Comparison of ENCODE assay signal across 31 mouse cellular contexts in the genomic region with DNA sequence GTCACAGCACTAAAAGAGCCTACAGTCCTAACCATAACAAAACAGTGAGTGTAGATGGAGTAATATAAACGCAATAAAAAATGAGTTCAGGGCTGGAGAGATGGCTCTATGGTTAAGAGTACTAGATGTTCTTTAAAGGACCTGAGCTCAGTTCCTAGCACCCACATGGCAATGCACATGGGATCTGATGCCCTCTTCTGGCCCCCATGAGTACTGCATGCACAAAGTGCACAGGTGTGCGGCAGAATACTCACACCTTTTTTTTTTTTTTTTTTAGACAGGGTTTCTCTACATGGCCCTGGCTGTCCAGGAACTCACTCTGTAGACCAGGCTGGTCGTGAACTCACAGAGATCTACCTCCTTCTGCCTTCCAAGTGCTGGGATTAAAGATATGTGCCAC. TPM values are rescaled to one million over a fixed set of nuclear protein-coding genes. Genes with fewer than 3 reads are reported as not detected.
DNase-seq lines count a peak whose midpoint lies in the region; ATAC-seq and TF ChIP-seq lines count a peak whose summit lies in the region.
"Had no signal": no experiment of that assay in that cellular context is flagged by ENCODE, and none has a peak within 500 bp of the region (broad histone marks: within the 10 kb centered on the region; RNA-seq: fewer than 3 reads in every experiment).

No protein-coding gene starts in this region.

- DNase-seq in forebrain, postnatal 0 days = no peak
- DNase-seq in liver, embryonic 14.5 days (ENCODE audit: low read depth in 3 of 3, low spot score in 3 of 3) = no peak
- DNase-seq in liver = no peak
- no peak for DNase-seq in testis, postnatal 14 days (ENCODE audit: low spot score)
- DNase-seq in stomach, postnatal 0 days (ENCODE audit: low spot score) = no peak
- no peak for DNase-seq in ovary, adult 18-20 months (ENCODE audit: low spot score)
- DNase-seq: adrenal gland, postnatal 36 days; cerebellum, adult 18-20 months; cerebellum, postnatal 14 days; kidney, postnatal 4 days; left cerebral cortex, postnatal 4 days; lung, postnatal 10 days; retina, postnatal 1 day; right cerebral cortex, postnatal 25 days; spleen, adult 18-20 months; thymus, postnatal 25 days had no signal

- H3K36me3 ChIP-seq in forebrain, postnatal 0 days (ENCODE audit: insufficient read depth) = no peaks in the 10 kb centered on the region
- no peaks in the 10 kb centered on the region for H3K36me3 ChIP-seq in forebrain, embryonic 12.5 days (replicated peaks)
- H3K36me3 ChIP-seq in liver, embryonic 14.5 days (replicated peaks; ENCODE audit: control insufficient read depth, insufficient read depth, low read depth) = no peaks in the 10 kb centered on the region
- no peaks in the 10 kb centered on the region for H3K36me3 ChIP-seq in testis, adult 2 months (ENCODE audit: control insufficient read depth, insufficient read depth, low read length)
- no peaks in the 10 kb centered on the region for H3K36me3 ChIP-seq in stomach, postnatal 0 days (ENCODE audit: control insufficient read depth, insufficient read depth, low read length)
- H3K36me3 ChIP-seq: embryonic facial prominence, embryonic 12.5 days; heart, embryonic 15.5 days; hindbrain, embryonic 15.5 days; limb, embryonic 15.5 days; midbrain, embryonic 15.5 days; neural tube, embryonic 12.5 days had no signal

- TF ChIP-seq POLR2A in testis, adult 2 months (IDR thresholded peaks at IDR 0.05; ENCODE audit: control insufficient read depth, low read depth, low read length) = no peak

- no peak overlapping the region for H3K4me3 ChIP-seq in forebrain, postnatal 0 days (ENCODE audit: low read depth, low read length)
- no peak overlapping the region for H3K4me3 ChIP-seq in forebrain, embryonic 12.5 days (replicated peaks)
- H3K4me3 ChIP-seq in liver, embryonic 14.5 days (ENCODE audit: insufficient read depth in 1 of 2, low read depth in 2 of 2, low read length in 2 of 2) = no peak overlapping the region
- H3K4me3 ChIP-seq in testis, adult 2 months (ENCODE audit: control insufficient read depth, low read depth, low read length) = no peak overlapping the region
- H3K4me3 ChIP-seq in stomach, postnatal 0 days (ENCODE audit: low read depth, low read length) = no peak overlapping the region
- H3K4me3 ChIP-seq: embryonic facial prominence, embryonic 12.5 days; heart, embryonic 15.5 days; hindbrain, embryonic 15.5 days; limb, embryonic 15.5 days; megakaryocyte, embryonic 14.5 days; midbrain, embryonic 15.5 days; neural tube, embryonic 12.5 days had no signal

- H3K9ac ChIP-seq in forebrain, postnatal 0 days = no peak overlapping the region
- no peak overlapping the region for H3K9ac ChIP-seq in forebrain, embryonic 12.5 days
- H3K9ac ChIP-seq in liver, embryonic 14.5 days (replicated peaks) = no peak overlapping the region
- no peak overlapping the region for H3K9ac ChIP-seq in stomach, postnatal 0 days (ENCODE audit: low read length)
- H3K9ac ChIP-seq: embryonic facial prominence, embryonic 12.5 days; heart, embryonic 15.5 days; hindbrain, embryonic 15.5 days; limb, embryonic 15.5 days; midbrain, embryonic 15.5 days; neural tube, embryonic 12.5 days had no signal

- ATAC-seq in forebrain, postnatal 0 days = no peak
- no peak for ATAC-seq in forebrain, embryonic 12.5 days (ENCODE audit: low FRiP score)
- ATAC-seq in liver, embryonic 14.5 days (ENCODE audit: insufficient read depth) = no peak
- no peak for ATAC-seq in stomach, postnatal 0 days (ENCODE audit: low FRiP score, low TSS enrichment)
- ATAC-seq: intestine, embryonic 16.5 days; midbrain, embryonic 15.5 days had no signal

- no peaks in the 10 kb centered on the region for H3K27me3 ChIP-seq in forebrain, postnatal 0 days (ENCODE audit: insufficient read depth, low read length)
- no peaks in the 10 kb centered on the region for H3K27me3 ChIP-seq in forebrain, embryonic 12.5 days
- no peaks in the 10 kb centered on the region for H3K27me3 ChIP-seq in liver, embryonic 14.5 days (ENCODE audit: control insufficient read depth, insufficient read depth, low read length)
- no peaks in the 10 kb centered on the region for H3K27me3 ChIP-seq in testis, adult 2 months (ENCODE audit: control insufficient read depth, insufficient read depth, low read length)
- no peaks in the 10 kb centered on the region for H3K27me3 ChIP-seq in stomach, postnatal 0 days (ENCODE audit: control insufficient read depth, insufficient read depth, low read length)
- H3K27me3 ChIP-seq: embryonic facial prominence, embryonic 12.5 days; heart, embryonic 15.5 days; hindbrain, embryonic 15.5 days; limb, embryonic 15.5 days; midbrain, embryonic 15.5 days; neural tube, embryonic 12.5 days had no signal

- H3K9me3 ChIP-seq in forebrain, postnatal 0 days (ENCODE audit: low read length) = no peaks in the 10 kb centered on the region
- H3K9me3 ChIP-seq in forebrain, embryonic 12.5 days = no peaks in the 10 kb centered on the region
- no peaks in the 10 kb centered on the region for H3K9me3 ChIP-seq in liver, embryonic 14.5 days (ENCODE audit: control insufficient read depth, low read length)
- H3K9me3 ChIP-seq in stomach, postnatal 0 days (ENCODE audit: control insufficient read depth, low read length) = no peaks in the 10 kb centered on the region
- H3K9me3 ChIP-seq: embryonic facial prominence, embryonic 12.5 days; heart, embryonic 15.5 days; hindbrain, embryonic 15.5 days; midbrain, embryonic 15.5 days; neural tube, embryonic 12.5 days had no signal

- no peaks in the 10 kb centered on the region for H3K4me1 ChIP-seq in forebrain, postnatal 0 days (ENCODE audit: insufficient read depth)
- H3K4me1 ChIP-seq in forebrain, embryonic 12.5 days = peaks cover 7% of the 10 kb centered on the region
- no peaks in the 10 kb centered on the region for H3K4me1 ChIP-seq in liver, embryonic 14.5 days (replicated peaks; ENCODE audit: control insufficient read depth in 2 of 2, insufficient read depth in 2 of 2, low read length in 1 of 2)
- no peaks in the 10 kb centered on the region for H3K4me1 ChIP-seq in testis, adult 2 months (ENCODE audit: control insufficient read depth, insufficient read depth, low read length)
- H3K4me1 ChIP-seq in stomach, postnatal 0 days (replicated peaks; ENCODE audit: control insufficient read depth, insufficient read depth) = no peaks in the 10 kb centered on the region
- H3K4me1 ChIP-seq: megakaryocyte, embryonic 14.5 days had no signal

- 89% methylated on average over 3 of the region's 3 CpGs for WGBS in forebrain, postnatal 0 days
- 94% methylated on average over 3 of the region's 3 CpGs for WGBS in forebrain, embryonic 12.5 days
- WGBS in liver, embryonic 14.5 days (ENCODE audit: insufficient replicate concordance) = 77% methylated on average over 3 of the region's 3 CpGs
- WGBS in stomach, postnatal 0 days = 78% methylated on average over 3 of the region's 3 CpGs

- TF ChIP-seq CTCF in forebrain, postnatal 0 days (IDR thresholded peaks at IDR 0.05; ENCODE audit: low read depth) = 0 out of 2 replicates have a peak, but pooled peaks have one; percentile 9
- TF ChIP-seq CTCF in liver, embryonic 14.5 days (IDR thresholded peaks at IDR 0.05; ENCODE audit: low read depth) = peak; percentile 46
- peak; percentile 62; the same call in 1 of the 2 replicates for TF ChIP-seq CTCF in testis, adult 2 months (IDR thresholded peaks at IDR 0.05; ENCODE audit: control insufficient read depth, insufficient read depth, insufficient replicate concordance, low read depth, low read length)
- peak; percentile 26; the same call in 1 of the 2 replicates for TF ChIP-seq CTCF in stomach, postnatal 0 days (IDR thresholded peaks at IDR 0.05; ENCODE audit: low read depth)

- H3K4me2 ChIP-seq in forebrain, postnatal 0 days (ENCODE audit: low read depth) = no peak overlapping the region
- H3K4me2 ChIP-seq in forebrain, embryonic 12.5 days = no peak overlapping the region
- no peak overlapping the region for H3K4me2 ChIP-seq in liver, embryonic 14.5 days (ENCODE audit: low read depth)
- H3K4me2 ChIP-seq in stomach, postnatal 0 days (replicated peaks; ENCODE audit: low read depth) = no peak overlapping the region
- H3K4me2 ChIP-seq: embryonic facial prominence, embryonic 12.5 days; heart, embryonic 15.5 days; hindbrain, embryonic 15.5 days; limb, embryonic 15.5 days; midbrain, embryonic 15.5 days; neural tube, embryonic 12.5 days had no signal

- no peak for TF ChIP-seq EP300 in liver, embryonic 14.5 days (IDR thresholded peaks at IDR 0.05; ENCODE audit: low read depth)
- no peak for TF ChIP-seq EP300 in stomach, postnatal 0 days (optimal IDR thresholded peaks at IDR 0.05)

- no peak overlapping the region for H3K27ac ChIP-seq in forebrain, postnatal 0 days (ENCODE audit: low read depth, low read length)
- no peak overlapping the region for H3K27ac ChIP-seq in forebrain, embryonic 12.5 days
- no peak overlapping the region for H3K27ac ChIP-seq in liver, embryonic 14.5 days
- no peak overlapping the region for H3K27ac ChIP-seq in testis, adult 2 months (ENCODE audit: control insufficient read depth, insufficient read depth, low read depth, low read length)
- no peak overlapping the region for H3K27ac ChIP-seq in stomach, postnatal 0 days (replicated peaks)
- H3K27ac ChIP-seq: embryonic facial prominence, embryonic 12.5 days; heart, embryonic 15.5 days; hindbrain, embryonic 15.5 days; limb, embryonic 15.5 days; midbrain, embryonic 15.5 days; neural tube, embryonic 12.5 days had no signal

RNA-seq across cellular contexts. Expression of gene Bsnd, which starts 11.5 kb away (rescaled TPM):
- not detected in 2 replicates for total RNA-seq in forebrain, postnatal 0 days (2014; rRNA removed)
- polyA plus RNA-seq in forebrain, postnatal 0 days (2015; fragmentation: Nextera tagmentation; extraction: Ambion mirVana) = not detected in 2 replicates
- polyA plus RNA-seq in forebrain, embryonic 12.5 days (2016; fragmentation: Nextera tagmentation; extraction: Ambion mirVana) = not detected in 2 replicates
- polyA plus RNA-seq in liver, embryonic 14.5 days (2012; rRNA removed) = not detected in 2 replicates
- polyA plus RNA-seq in liver, embryonic 14.5 days (2014; fragmentation: Nextera tagmentation; extraction: Ambion mirVana) = not detected in 2 replicates
- polyA plus RNA-seq in testis, adult 2 months (2012; rRNA removed) = 0.06 and 0.16 TPM in 2 replicates
- 0.35 and 0.38 TPM in 2 replicates for polyA plus RNA-seq in stomach, postnatal 0 days (2015; fragmentation: Nextera tagmentation; extraction: Ambion mirVana)
- total RNA-seq: adrenal gland, postnatal 36 days; gastrocnemius, adult 18-20 months; hematopoietic stem cell, adult 5-6 weeks; layer of hippocampus, postnatal 10 days; left cerebral cortex, adult 8-10 months; left cerebral cortex, postnatal 4 days had no signal
- polyA plus RNA-seq: embryonic facial prominence, embryonic 12.5 days; forebrain, embryonic 11.5 days; heart, embryonic 15.5 days; intestine, embryonic 16.5 days; limb, embryonic 15.5 days; midbrain, embryonic 15.5 days; neural tube, embryonic 12.5 days had no signal

RNA-seq across cellular contexts. Expression of gene Pcsk9, which starts 39.4 kb away (rescaled TPM):
- total RNA-seq in forebrain, postnatal 0 days (2014; rRNA removed) = 5.5 and 5.6 TPM in 2 replicates
- 3.7 and 4.0 TPM in 2 replicates for polyA plus RNA-seq in forebrain, postnatal 0 days (2015; fragmentation: Nextera tagmentation; extraction: Ambion mirVana)
- polyA plus RNA-seq in forebrain, embryonic 12.5 days (2016; fragmentation: Nextera tagmentation; extraction: Ambion mirVana) = 3.5 and 4.9 TPM in 2 replicates
- 47.9 and 50.9 TPM in 2 replicates for polyA plus RNA-seq in liver, embryonic 14.5 days (2012; rRNA removed)
- polyA plus RNA-seq in liver, embryonic 14.5 days (2014; fragmentation: Nextera tagmentation; extraction: Ambion mirVana) = 37.8 and 41.1 TPM in 2 replicates
- polyA plus RNA-seq in testis, adult 2 months (2012; rRNA removed) = 0.04 and 0.11 TPM in 2 replicates
- polyA plus RNA-seq in stomach, postnatal 0 days (2015; fragmentation: Nextera tagmentation; extraction: Ambion mirVana) = 4.0 and 6.8 TPM in 2 replicates
- total RNA-seq: gastrocnemius, adult 18-20 months had no signal

RNA-seq across cellular contexts. Expression of gene Dhcr24, which starts 57.3 kb away (rescaled TPM):
- total RNA-seq in forebrain, postnatal 0 days (2014; rRNA removed) = 101 and 105 TPM in 2 replicates
- 7.0 and 7.7 TPM in 2 replicates for polyA plus RNA-seq in forebrain, postnatal 0 days (2015; fragmentation: Nextera tagmentation; extraction: Ambion mirVana)
- polyA plus RNA-seq in forebrain, embryonic 12.5 days (2016; fragmentation: Nextera tagmentation; extraction: Ambion mirVana) = 6.4 and 9.8 TPM in 2 replicates
- polyA plus RNA-seq in liver, embryonic 14.5 days (2012; rRNA removed) = 52.8 and 53.2 TPM in 2 replicates
- polyA plus RNA-seq in liver, embryonic 14.5 days (2014; fragmentation: Nextera tagmentation; extraction: Ambion mirVana) = 20.5 and 25.3 TPM in 2 replicates
- 24.0 and 28.3 TPM in 2 replicates for polyA plus RNA-seq in testis, adult 2 months (2012; rRNA removed)
- polyA plus RNA-seq in stomach, postnatal 0 days (2015; fragmentation: Nextera tagmentation; extraction: Ambion mirVana) = 4.7 and 7.1 TPM in 2 replicates

Comparison
In these comparisons a context has a peak if more than half of its experiments do, and no peak if none do; other contexts are left out.
1. CTCF ChIP-seq: peak in every context shown above with its lines; median percentile 62 in testis, adult 2 months; 46 in liver, embryonic 14.5 days; 26 in stomach, postnatal 0 days; 9 in forebrain, postnatal 0 days.